ENCODE assay signal across 8 mouse cellular contexts in the genomic region with DNA sequence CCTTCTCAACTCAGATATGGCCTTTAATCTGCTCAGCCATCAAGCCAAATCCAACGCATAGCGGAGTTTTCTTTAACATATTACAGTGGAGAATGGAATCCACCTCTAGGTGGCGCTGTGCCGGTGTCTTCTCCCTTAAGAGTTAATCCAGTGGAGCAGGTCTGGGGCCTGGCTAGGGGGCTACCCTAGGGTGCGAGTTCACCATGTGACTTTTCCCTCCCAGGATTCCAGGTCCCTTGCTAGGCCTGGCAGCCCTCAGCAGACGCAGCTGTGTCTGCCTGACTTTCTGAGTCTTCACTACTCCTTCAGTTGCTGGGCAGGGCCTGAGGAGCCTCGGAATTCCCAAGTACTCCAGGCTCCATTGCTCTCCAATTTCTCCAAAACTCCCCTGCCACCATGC. TPM values are rescaled to one million over a fixed set of nuclear protein-coding genes. Genes with fewer than 3 reads are reported as not detected.
DNase-seq lines count a peak whose midpoint lies in the region; ATAC-seq and TF ChIP-seq lines count a peak whose summit lies in the region.

No protein-coding gene starts in this region.

- no peak overlapping the region for H3K27ac ChIP-seq in layer of hippocampus, adult 2 months
- no peak overlapping the region for H3K27ac ChIP-seq in ES-E14 (ENCODE audit: insufficient read depth, low read depth, low read length, poor library complexity, severe bottlenecking)
- no peak overlapping the region for H3K27ac ChIP-seq in intestine, postnatal 0 days (ENCODE audit: low read depth, low read length)

- peaks cover 0 to 2% of the 10 kb centered on the region in 2 experiments; a peak in 1 of 4 replicates for H3K4me1 ChIP-seq in ES-E14 (ENCODE audit: control insufficient read depth in 2 of 2, insufficient read depth in 2 of 2, low read length in 2 of 2, poor library complexity in 1 of 2)
- no peaks in the 10 kb centered on the region for H3K4me1 ChIP-seq in intestine, postnatal 0 days (replicated peaks; ENCODE audit: control insufficient read depth, insufficient read depth, low read length)

- no peak overlapping the region for H3K4me3 ChIP-seq in layer of hippocampus, adult 2 months
- no peak overlapping the region for H3K4me3 ChIP-seq in ES-E14 (ENCODE audit: insufficient read depth in 1 of 2, low read depth in 1 of 2, low read length in 2 of 2, poor library complexity in 1 of 2, severe bottlenecking in 1 of 2)
- no peak overlapping the region for H3K4me3 ChIP-seq in intestine, postnatal 0 days (ENCODE audit: low read depth, low read length)

- 0 out of 2 replicates have a peak overlapping the region, but pooled peaks have one; percentile 15 for H3K9ac ChIP-seq in ES-E14 (ENCODE audit: insufficient read depth, low read depth, low read length, poor library complexity, severe bottlenecking)
- no peak overlapping the region for H3K9ac ChIP-seq in intestine, postnatal 0 days (ENCODE audit: low read depth, low read length)

- TF ChIP-seq CTCF in layer of hippocampus, adult 2 months (conservative IDR thresholded peaks at IDR 0.05) = peak; percentile 70
- TF ChIP-seq CTCF in intestine, postnatal 0 days (IDR thresholded peaks at IDR 0.05; ENCODE audit: low read depth) = peak; percentile 59

- 28% methylated on average over 7 of the region's 7 CpGs for WGBS in intestine, postnatal 0 days

- H3K27me3 ChIP-seq in intestine, postnatal 0 days (replicated peaks; ENCODE audit: control insufficient read depth, insufficient read depth, low read length) = no peaks in the 10 kb centered on the region

- no peak for DNase-seq in layer of hippocampus, adult 2 months (ENCODE audit: low spot score in 2 of 2)
- no peak for DNase-seq in layer of hippocampus, adult 8-10 months (ENCODE audit: low spot score in 2 of 2)
- DNase-seq in ES-E14 (ENCODE audit: low read depth, low spot score) = peak; percentile 75
- DNase-seq in adrenal gland, postnatal 36 days = peak; percentile 1 to 16
- DNase-seq in c-Kit-positive CD71-positive TER-119-positive erythroid progenitor cells, embryonic 14.5 days (ENCODE audit: low spot score) = no peak
- DNase-seq in layer of hippocampus, postnatal 14 days (ENCODE audit: low spot score in 2 of 2) = no peak
- DNase-seq in heart, postnatal 10 days = no peak

- no peaks in the 10 kb centered on the region for H3K9me3 ChIP-seq in ES-E14 (ENCODE audit: control insufficient read depth, insufficient read depth, low read depth, low read length)
- no peaks in the 10 kb centered on the region for H3K9me3 ChIP-seq in intestine, postnatal 0 days (ENCODE audit: control insufficient read depth)

- intact Hi-C loops in heart, postnatal 10 days (cut with DNase I) = no loop called here

- H3K4me2 ChIP-seq in intestine, postnatal 0 days (replicated peaks; ENCODE audit: low read depth) = no peak overlapping the region

- in situ Hi-C loops in ES-E14 (cut with MboI; ENCODE audit: low sequenced_read_pairs in 2 of 2, unreplicated experiment in 2 of 2) = no loop called here

- no peaks in the 10 kb centered on the region for H3K36me3 ChIP-seq in ES-E14 (ENCODE audit: control insufficient read depth, insufficient read depth, low read length, poor library complexity, severe bottlenecking)
- no peaks in the 10 kb centered on the region for H3K36me3 ChIP-seq in intestine, postnatal 0 days (ENCODE audit: control insufficient read depth, insufficient read depth)

- no peak for ATAC-seq in intestine, postnatal 0 days

TF ChIP-seq in ES-E14, 5 proteins besides CTCF, POLR2A, EP300 and RAD21:
- TF ChIP-seq MAFK (IDR thresholded peaks at IDR 0.05; ENCODE audit: insufficient read depth, low read depth, low read length) (no peak), ZNF384 (IDR thresholded peaks at IDR 0.05; ENCODE audit: low read depth, low read length) (no peak), ZC3H11A (IDR thresholded peaks at IDR 0.05; ENCODE audit: borderline replicate concordance, low read depth, low read length) (no peak), HCFC1 (IDR thresholded peaks at IDR 0.05; ENCODE audit: borderline replicate concordance, insufficient read depth, low read length) (no peak), CHD2 (IDR thresholded peaks at IDR 0.05; ENCODE audit: low read depth, low read length) (no peak)

RNA-seq across cellular contexts. Expression of a gene that starts 40.8 kb away (rescaled TPM):
- not detected for total RNA-seq in layer of hippocampus, adult 2 months (2021)
- total RNA-seq in layer of hippocampus, adult 8-10 months (2022) = under 1 TPM in 1 of 4 experiments, not detected in 3; 0.14 TPM
- not detected in 2 replicates for total RNA-seq in ES-E14 (2012; rRNA removed)
- not detected for total RNA-seq in adrenal gland, postnatal 36 days (2021)
- polyA plus RNA-seq in intestine, postnatal 0 days (2015; fragmentation: Nextera tagmentation; extraction: Ambion mirVana) = not detected in 2 replicates
- under 1 TPM; 0.17 to 0.32 TPM for total RNA-seq in layer of hippocampus, postnatal 14 days (2021)
- not detected for total RNA-seq in heart, postnatal 10 days (2021)

Comparison
In these comparisons a context has a peak if more than half of its experiments do, and no peak if none do; other contexts are left out.
1. DNase-seq: peak in ES-E14 (single experiment) and adrenal gland, postnatal 36 days (2 of 2); none in layer of hippocampus, adult 2 months (0 of 2), layer of hippocampus, adult 8-10 months (0 of 2), c-Kit-positive CD71-positive TER-119-positive erythroid progenitor cells, embryonic 14.5 days (single experiment), layer of hippocampus, postnatal 14 days (0 of 2) and heart, postnatal 10 days (0 of 2).